Comparison of ENCODE assay signal across 11 mouse cellular contexts in genomic region chr14:121148088-121148785, GRCm38 (mm10).
DNase-seq lines count a peak whose midpoint lies in the region; ATAC-seq lines count a peak whose summit lies in the region.
"Had no signal": no experiment of that assay in that cellular context is flagged by ENCODE, and none has a peak within 500 bp of the region (broad histone marks: within the 10 kb centered on the region; RNA-seq: fewer than 3 reads in every experiment).

No protein-coding gene starts in this region.

- no peaks in the 10 kb centered on the region for H3K9me3 ChIP-seq in midbrain, embryonic 16.5 days (replicated peaks; ENCODE audit: control insufficient read depth, low read length, poor library complexity, severe bottlenecking)
- H3K9me3 ChIP-seq in midbrain, embryonic 10.5 days (replicated peaks): no peaks in the 10 kb centered on the region
- H3K9me3 ChIP-seq: neural tube, embryonic 15.5 days had no signal

- WGBS in midbrain, embryonic 16.5 days: 70% methylated on average over 11 of the region's 11 CpGs
- WGBS in midbrain, embryonic 10.5 days: 91% methylated on average over 11 of the region's 11 CpGs

- 0 out of 2 replicates have a peak, but pooled peaks have one; percentile 18 for ATAC-seq in midbrain, embryonic 16.5 days

- H3K27ac ChIP-seq in midbrain, embryonic 16.5 days (ENCODE audit: low read length): peak overlapping the region; percentile 15; the same call in 1 of the 2 replicates
- no peak overlapping the region for H3K27ac ChIP-seq in midbrain, embryonic 10.5 days (replicated peaks)
- H3K27ac ChIP-seq: gastrocnemius, adult 2 months; heart, adult 2 months; neural tube, embryonic 15.5 days had no signal

- peak; percentile 54 for DNase-seq in cerebellum, adult 11-12 months
- DNase-seq in cerebellum, postnatal 4 days (ENCODE audit: low spot score in 2 of 2): no peak
- DNase-seq in kidney, postnatal 25 days: peak; percentile 44 to 62
- no peak for DNase-seq in kidney, postnatal 14 days
- no peak for DNase-seq in midbrain, embryonic 10.5 days (ENCODE audit: low spot score)
- peak; percentile 84 for DNase-seq in lung, postnatal 36 days
- DNase-seq in layer of hippocampus, adult 9-10 months (ENCODE audit: low spot score): no peak
- DNase-seq: gastrocnemius, adult 2 months; heart, adult 2 months had no signal

- H3K4me3 ChIP-seq in midbrain, embryonic 16.5 days (ENCODE audit: low read depth, low read length): no peak overlapping the region
- no peak overlapping the region for H3K4me3 ChIP-seq in midbrain, embryonic 10.5 days
- H3K4me3 ChIP-seq: gastrocnemius, adult 2 months; heart, adult 2 months; neural tube, embryonic 15.5 days had no signal

- H3K36me3 ChIP-seq in midbrain, embryonic 16.5 days (ENCODE audit: control insufficient read depth, insufficient read depth, low read length): no peaks in the 10 kb centered on the region
- H3K36me3 ChIP-seq in midbrain, embryonic 10.5 days: no peaks in the 10 kb centered on the region
- H3K36me3 ChIP-seq: neural tube, embryonic 15.5 days had no signal

- no peaks in the 10 kb centered on the region for H3K27me3 ChIP-seq in midbrain, embryonic 16.5 days (ENCODE audit: control insufficient read depth, insufficient read depth, low read depth, low read length)
- no peaks in the 10 kb centered on the region for H3K27me3 ChIP-seq in midbrain, embryonic 10.5 days (ENCODE audit: low read depth, poor library complexity, severe bottlenecking)
- H3K27me3 ChIP-seq: neural tube, embryonic 15.5 days had no signal

- peaks cover 35% of the 10 kb centered on the region for H3K4me1 ChIP-seq in midbrain, embryonic 16.5 days (ENCODE audit: control insufficient read depth, insufficient read depth, low read length)
- H3K4me1 ChIP-seq in midbrain, embryonic 10.5 days: peaks cover 46% of the 10 kb centered on the region

- no peak overlapping the region for H3K9ac ChIP-seq in midbrain, embryonic 16.5 days (ENCODE audit: low read depth, low read length)
- H3K9ac ChIP-seq: neural tube, embryonic 15.5 days had no signal

- H3K4me2 ChIP-seq in midbrain, embryonic 16.5 days (ENCODE audit: low read length): no peak overlapping the region
- H3K4me2 ChIP-seq: neural tube, embryonic 15.5 days had no signal

Comparison
In these comparisons a context has a peak if more than half of its experiments do, and no peak if none do; other contexts are left out.
1. DNase-seq: peak in cerebellum, adult 11-12 months (single experiment), kidney, postnatal 25 days (2 of 2) and lung, postnatal 36 days (single experiment); none in cerebellum, postnatal 4 days (0 of 2), kidney, postnatal 14 days (single experiment), midbrain, embryonic 10.5 days (single experiment) and layer of hippocampus, adult 9-10 months (single experiment).